Comparison of ENCODE assay signal across 8 mouse cellular contexts in genomic region chr1:82839296-82839613, GRCm38 (mm10). TPM values are rescaled to one million over a fixed set of nuclear protein-coding genes. Genes with fewer than 3 reads are reported as not detected.
DNase-seq lines count a peak whose midpoint lies in the region; ATAC-seq and TF ChIP-seq lines count a peak whose summit lies in the region.

Agfg1 (plus strand) TSS chr1:82839483.

- peaks cover 48% of the 10 kb centered on the region for H3K79me2 ChIP-seq in CH12.LX (replicated peaks; ENCODE audit: control insufficient read depth, extremely low read depth, insufficient read depth, poor library complexity, severe bottlenecking)

- peak; percentile 32 for TF ChIP-seq RAD21 in CH12.LX (IDR thresholded peaks at IDR 0.05; ENCODE audit: low read depth, low read length)

- H3K4me3 ChIP-seq in CH12.LX (replicated peaks in 1 of 3; ENCODE audit: low read depth in 2 of 3, low read length in 2 of 3, poor library complexity in 1 of 3) = peak within 1 kb of the TSS; percentile 81 to 100 (median 97)
- peak within 1 kb of the TSS; percentile 99 for H3K4me3 ChIP-seq in forebrain, embryonic 11.5 days (ENCODE audit: low read depth, low read length)
- H3K4me3 ChIP-seq in heart, embryonic 16.5 days (ENCODE audit: low read length) = peak within 1 kb of the TSS; percentile 99
- peak within 1 kb of the TSS; percentile 100 for H3K4me3 ChIP-seq in liver, embryonic 15.5 days (replicated peaks)
- peak within 1 kb of the TSS; percentile 99 for H3K4me3 ChIP-seq in neural tube, embryonic 12.5 days

- H3K4me2 ChIP-seq in CH12.LX (ENCODE audit: insufficient read depth, low read depth, poor library complexity, severe bottlenecking) = peak within 1 kb of the TSS; percentile 60
- H3K4me2 ChIP-seq in forebrain, embryonic 11.5 days (ENCODE audit: low read depth, low read length, severe bottlenecking) = peak within 1 kb of the TSS; percentile 78
- H3K4me2 ChIP-seq in heart, embryonic 16.5 days (ENCODE audit: low read depth, low read length) = peak within 1 kb of the TSS; percentile 91
- H3K4me2 ChIP-seq in liver, embryonic 15.5 days = peak within 1 kb of the TSS; percentile 77
- peak within 1 kb of the TSS; percentile 88 for H3K4me2 ChIP-seq in neural tube, embryonic 12.5 days (replicated peaks)

- peaks cover 11 to 26% of the 10 kb centered on the region in 2 experiments for H3K36me3 ChIP-seq in CH12.LX (replicated peaks in 1 of 2; ENCODE audit: control insufficient read depth in 1 of 2, insufficient read depth in 1 of 2, low read length in 1 of 2)
- no peaks in the 10 kb centered on the region for H3K36me3 ChIP-seq in forebrain, embryonic 11.5 days (ENCODE audit: control insufficient read depth, insufficient read depth, low read length)
- H3K36me3 ChIP-seq in heart, embryonic 16.5 days (ENCODE audit: control insufficient read depth, insufficient read depth) = no peaks in the 10 kb centered on the region
- H3K36me3 ChIP-seq in liver, embryonic 15.5 days (replicated peaks) = peaks cover 28% of the 10 kb centered on the region
- peaks cover 3% of the 10 kb centered on the region; the same call in 1 of the 2 replicates for H3K36me3 ChIP-seq in neural tube, embryonic 12.5 days

- H3K27ac ChIP-seq in CH12.LX (ENCODE audit: insufficient read depth, low read depth) = peak within 1 kb of the TSS; percentile 74
- H3K27ac ChIP-seq in forebrain, embryonic 11.5 days (ENCODE audit: low read depth, low read length) = peak within 1 kb of the TSS; percentile 62
- peak within 1 kb of the TSS; percentile 85 for H3K27ac ChIP-seq in heart, embryonic 16.5 days (ENCODE audit: low read length)
- H3K27ac ChIP-seq in liver, embryonic 15.5 days (replicated peaks) = peak within 1 kb of the TSS; percentile 100
- peak within 1 kb of the TSS; percentile 62; the same call in 1 of the 2 replicates for H3K27ac ChIP-seq in neural tube, embryonic 12.5 days

- peak within 1 kb of the TSS; percentile 95 for H3K9ac ChIP-seq in CH12.LX (ENCODE audit: insufficient read depth, low read depth)
- peak within 1 kb of the TSS; percentile 93 for H3K9ac ChIP-seq in forebrain, embryonic 11.5 days (ENCODE audit: low read length)
- peak within 1 kb of the TSS; percentile 91 for H3K9ac ChIP-seq in heart, embryonic 16.5 days (ENCODE audit: low read length)
- peak within 1 kb of the TSS; percentile 100 for H3K9ac ChIP-seq in liver, embryonic 15.5 days
- H3K9ac ChIP-seq in neural tube, embryonic 12.5 days = peak within 1 kb of the TSS; percentile 98

- ATAC-seq in forebrain, embryonic 11.5 days (replicated peaks; ENCODE audit: low FRiP score) = peak; percentile 92
- ATAC-seq in heart, embryonic 16.5 days (replicated peaks; ENCODE audit: extremely low read depth, insufficient read depth, low FRiP score) = peak; percentile 77
- peak; percentile 56 for ATAC-seq in liver, embryonic 15.5 days (ENCODE audit: insufficient read depth)
- peak; percentile 91 for ATAC-seq in neural tube, embryonic 12.5 days (ENCODE audit: low FRiP score, low read depth)

- no peaks in the 10 kb centered on the region for H3K27me3 ChIP-seq in CH12.LX (replicated peaks)
- H3K27me3 ChIP-seq in forebrain, embryonic 11.5 days (ENCODE audit: control insufficient read depth, insufficient read depth, low read length) = no peaks in the 10 kb centered on the region
- no peaks in the 10 kb centered on the region for H3K27me3 ChIP-seq in heart, embryonic 16.5 days (ENCODE audit: control insufficient read depth, insufficient read depth, low read length)
- no peaks in the 10 kb centered on the region for H3K27me3 ChIP-seq in liver, embryonic 15.5 days
- no peaks in the 10 kb centered on the region for H3K27me3 ChIP-seq in neural tube, embryonic 12.5 days (replicated peaks)

- DNase-seq in CH12.LX (ENCODE audit: extremely low read depth) = peak; percentile 85
- DNase-seq in c-Kit-positive CD71-positive TER-119-negative erythroid progenitor cells, embryonic 14.5 days (ENCODE audit: low read depth) = peak; percentile 83
- peak; percentile 98 for DNase-seq in forebrain, embryonic 11.5 days (ENCODE audit: low spot score)
- peak; percentile 92 to 96 for DNase-seq in kidney, postnatal 36 days
- DNase-seq in telencephalon, adult 2 months (ENCODE audit: low read depth, low spot score) = peak; percentile 74

- TF ChIP-seq CTCF in CH12.LX (conservative IDR thresholded peaks at IDR 0.05 in 1 of 2, IDR thresholded peaks at IDR 0.05 in 1 of 2; ENCODE audit: low read depth in 2 of 2, low read length in 2 of 2) = peak; percentile 65 to 88

- under 1% methylated on average over 32 of the region's 34 CpGs for WGBS in forebrain, embryonic 11.5 days
- WGBS in heart, embryonic 16.5 days = 2% methylated on average over 34 of the region's 34 CpGs
- WGBS in liver, embryonic 15.5 days (ENCODE audit: insufficient replicate concordance) = under 1% methylated on average over 34 of the region's 34 CpGs
- under 1% methylated on average over 34 of the region's 34 CpGs for WGBS in neural tube, embryonic 12.5 days

- in situ Hi-C loops in CH12.LX (cut with MboI; ENCODE audit: low pct_ligation_motif_present, low pct_unique_long_range_greater_than_20kb, low sequenced_read_pairs) = no loop called here

- dilution Hi-C loops in CH12.LX (cut with MboI; ENCODE audit: extremely low pct_ligation_motif_present, extremely low pct_unique_long_range_greater_than_20kb, low sequenced_read_pairs) = no loop called here

- peaks cover 4% of the 10 kb centered on the region for H3K9me3 ChIP-seq in CH12.LX (replicated peaks; ENCODE audit: low read length)
- H3K9me3 ChIP-seq in forebrain, embryonic 11.5 days (ENCODE audit: control insufficient read depth, low read length) = no peaks in the 10 kb centered on the region
- H3K9me3 ChIP-seq in heart, embryonic 16.5 days (replicated peaks; ENCODE audit: control insufficient read depth, low read length) = no peaks in the 10 kb centered on the region
- no peaks in the 10 kb centered on the region for H3K9me3 ChIP-seq in liver, embryonic 15.5 days (replicated peaks)
- no peaks in the 10 kb centered on the region for H3K9me3 ChIP-seq in neural tube, embryonic 12.5 days

- peak; percentile 77 for TF ChIP-seq POLR2A in CH12.LX (IDR thresholded peaks at IDR 0.05; ENCODE audit: low read depth, low read length)

- H3K4me1 ChIP-seq in CH12.LX (ENCODE audit: control insufficient read depth in 1 of 2, insufficient read depth in 2 of 2) = peaks cover 11 to 57% of the 10 kb centered on the region in 2 experiments
- H3K4me1 ChIP-seq in forebrain, embryonic 11.5 days (replicated peaks; ENCODE audit: control insufficient read depth, insufficient read depth, low read length) = peaks cover 2% of the 10 kb centered on the region; the same call in 1 of the 2 replicates
- H3K4me1 ChIP-seq in heart, embryonic 16.5 days (ENCODE audit: control insufficient read depth, insufficient read depth, low read length) = peaks cover 25% of the 10 kb centered on the region
- peaks cover 88% of the 10 kb centered on the region for H3K4me1 ChIP-seq in liver, embryonic 15.5 days (replicated peaks)
- peaks cover 24% of the 10 kb centered on the region for H3K4me1 ChIP-seq in neural tube, embryonic 12.5 days

- TF ChIP-seq EP300 in CH12.LX (IDR thresholded peaks at IDR 0.05; ENCODE audit: low read length) = no peak

TF ChIP-seq in CH12.LX, 34 proteins besides CTCF, POLR2A, EP300 and RAD21 (continues in another document):
- TF ChIP-seq ZC3H11A (IDR thresholded peaks at IDR 0.05; ENCODE audit: low read depth, low read length) (no peak), MAFK (IDR thresholded peaks at IDR 0.05; ENCODE audit: insufficient replicate concordance, low read length) (no peak), JUN (IDR thresholded peaks at IDR 0.05; ENCODE audit: insufficient read depth, low read depth, low read length) (no peak), CHD1 (IDR thresholded peaks at IDR 0.05; ENCODE audit: low read depth, low read length) (no peak), USF2 (conservative IDR thresholded peaks at IDR 0.05; ENCODE audit: low read depth, low read length) (no peak), KAT2A (IDR thresholded peaks at IDR 0.05; ENCODE audit: insufficient replicate concordance, low read length) (0 out of 2 replicates have a peak, but pooled peaks have one; percentile 41), ZMIZ1 (IDR thresholded peaks at IDR 0.05; ENCODE audit: low read depth, low read length) (no peak), ELF1 (IDR thresholded peaks at IDR 0.05; ENCODE audit: low read depth, low read length) (no peak; the same call in 1 of the 2 replicates), NELFE (IDR thresholded peaks at IDR 0.05; ENCODE audit: low read depth, low read length) (peak; percentile 67; the same call in 1 of the 2 replicates), USF1 (IDR thresholded peaks at IDR 0.05; ENCODE audit: low read depth, low read length) (no peak; the same call in 1 of the 2 replicates), TBP (conservative IDR thresholded peaks at IDR 0.05; ENCODE audit: low read depth, low read length) (no peak), ETS1 (conservative IDR thresholded peaks at IDR 0.05; ENCODE audit: low read depth, low read length) (no peak; the same call in 1 of the 2 replicates), PAX5 (IDR thresholded peaks at IDR 0.05; ENCODE audit: low read length) (no peak), MEF2A (IDR thresholded peaks at IDR 0.05; ENCODE audit: borderline replicate concordance, low read depth, low read length) (peak; percentile 44; the same call in 1 of the 2 replicates), MYC (IDR thresholded peaks at IDR 0.05; ENCODE audit: low read depth, low read length) (no peak), POLR2AphosphoS2 (IDR thresholded peaks at IDR 0.05; ENCODE audit: low read depth, low read length) (no peak), SIN3A (IDR thresholded peaks at IDR 0.05; ENCODE audit: low read length) (peak; percentile 74), TCF12 (IDR thresholded peaks at IDR 0.05; ENCODE audit: low read depth, low read length) (peak; percentile 80), HCFC1 (IDR thresholded peaks at IDR 0.05; ENCODE audit: low read depth, low read length) (peak; percentile 83), GABPA (IDR thresholded peaks at IDR 0.05; ENCODE audit: insufficient replicate concordance, low read depth, low read length) (peak; percentile 87), NRF1 (IDR thresholded peaks at IDR 0.05; ENCODE audit: low read depth, low read length) (peak; percentile 31; the same call in 1 of the 2 replicates), RCOR1 (conservative IDR thresholded peaks at IDR 0.05; ENCODE audit: low read depth, low read length) (no peak)

RNA-seq across cellular contexts. Expression of gene Agfg1, which starts in this region (rescaled TPM):
- total RNA-seq in CH12.LX (2012; rRNA removed) = 59.0 and 66.9 TPM in 2 replicates
- 124 and 127 TPM in 2 replicates for total RNA-seq in CH12.LX (2014; rRNA removed)
- 94.0 and 106 TPM in 2 replicates for polyA plus RNA-seq in CH12.LX (2012; ENCODE audit: insufficient read length, low read depth)
- 47.3 and 49.5 TPM in 2 replicates for polyA plus RNA-seq in forebrain, embryonic 11.5 days (2014; fragmentation: Nextera tagmentation; extraction: Ambion mirVana)
- polyA plus RNA-seq in heart, embryonic 16.5 days (2015; fragmentation: Nextera tagmentation; extraction: Ambion mirVana) = 30.0 and 30.4 TPM in 2 replicates
- 46.3 and 46.5 TPM in 2 replicates for polyA plus RNA-seq in liver, embryonic 15.5 days (2015; fragmentation: Nextera tagmentation; extraction: Ambion mirVana)
- 44.7 and 54.5 TPM in 2 replicates for polyA plus RNA-seq in neural tube, embryonic 12.5 days (2016; fragmentation: Nextera tagmentation; extraction: Ambion mirVana)

Comparison
In these comparisons a context has a peak if more than half of its experiments do, and no peak if none do; other contexts are left out.
1. Peak in every context shown above with its lines: DNase-seq, ATAC-seq, H3K4me3 ChIP-seq and H3K27ac ChIP-seq.